Mouse (Mus musculus) C2C12 (cell line): ENCODE measurements at regions not wholly inside any gene's neighbourhood (a gene's known extent, or its start where the extent isn't known, plus 50 kb on each side); places are given as distances from the start of the nearest gene placed in this dataset.

Source experiments
- H3K27me3 ChIP-seq: one replicate; pipeline ENCODE4 v1.6.1; 2011; ENCODE audit not compliant: control insufficient read depth, insufficient read depth, insufficient read length
- H3K36me3 ChIP-seq: one replicate; pipeline ENCODE4 v1.6.1; 2011; ENCODE audit not compliant: control insufficient read depth, insufficient read depth
- H3K4me3 ChIP-seq: one replicate; pipeline ENCODE4 v1.5.1; 2011; ENCODE audit warnings: mild to moderate bottlenecking, control low read depth; ENCODE audit not compliant: poor library complexity, insufficient read depth, severe bottlenecking
- H3K79me2 ChIP-seq: one replicate; pipeline ENCODE4 v1.6.1; 2011; ENCODE audit not compliant: control insufficient read depth, insufficient read depth
- H3K79me3 ChIP-seq: one replicate; pipeline ENCODE4 v1.6.1; 2011; ENCODE audit warnings: low read depth, control low read depth
- H3ac ChIP-seq: one replicate; pipeline ENCODE3; 2011; ENCODE audit warnings: low read depth; ENCODE audit not compliant: control insufficient read depth, insufficient read length
- CEBPB ChIP-seq: IDR thresholded peaks from one replicate; pipeline ENCODE4 v1.6.1; 2011; ENCODE audit warnings: low read depth, mild to moderate bottlenecking, control low read depth, moderate library complexity
- CTCF ChIP-seq: IDR thresholded peaks from one replicate; pipeline ENCODE4 v1.5.1; 2011; ENCODE audit not compliant: control insufficient read depth, insufficient read depth, insufficient read length
- FOSL1 ChIP-seq: IDR thresholded peaks from one replicate; pipeline ENCODE4 v1.8.0; 2011; ENCODE audit warnings: mild to moderate bottlenecking, low read length; ENCODE audit not compliant: poor library complexity, insufficient read depth, severe bottlenecking
- MAX ChIP-seq: IDR thresholded peaks from one replicate; pipeline ENCODE4 v1.6.1; 2011; ENCODE audit warnings: mild to moderate bottlenecking, control low read depth
- MYOD1 ChIP-seq: IDR thresholded peaks from one replicate; pipeline ENCODE4 v1.6.1; 2011; ENCODE audit warnings: low read depth; ENCODE audit not compliant: control insufficient read depth, insufficient read length
- MYOG ChIP-seq: IDR thresholded peaks from one replicate; pipeline ENCODE4 v1.6.1; 2011; ENCODE audit not compliant: control insufficient read depth, insufficient read length; ENCODE audit errors: extremely low read depth
- USF1 ChIP-seq: IDR thresholded peaks from one replicate; pipeline ENCODE4 v1.6.1; 2011; ENCODE audit warnings: low read depth, mild to moderate bottlenecking, control low read depth, moderate library complexity

GRCm38 (mm10) chr12:8070788-8071187 lies 93.3 kb downstream of the Apob start:
- Histone ChIP-seq H3K4me3 (no peak overlapping the region), H3K27me3 (no peaks in the 10 kb centered on the region), H3ac (no peak overlapping the region), H3K79me2 (no peaks in the 10 kb centered on the region), H3K79me3 (no peaks in the 10 kb centered on the region), H3K36me3 (no peaks in the 10 kb centered on the region)
- TF ChIP-seq FOSL1 (peak; percentile 70), USF1 (no peak), CTCF (no peak), MYOG (no peak), MYOD1 (no peak), MAX (no peak), CEBPB (peak; percentile 49)

- Histone ChIP-seq H3K79me2 (no peaks in the 10 kb centered on the region), H3K27me3 (no peaks in the 10 kb centered on the region), H3K79me3 (no peaks in the 10 kb centered on the region), H3K36me3 (no peaks in the 10 kb centered on the region), H3K4me3 (no peak overlapping the region), H3ac (peak overlapping the region; percentile 7)
- TF ChIP-seq CEBPB: no peak
- TF ChIP-seq MAX: no peak
- no peak for TF ChIP-seq MYOG
- no peak for TF ChIP-seq CTCF
- TF ChIP-seq USF1: no peak
- TF ChIP-seq FOSL1: no peak
- no peak for TF ChIP-seq MYOD1
These were observed 93.8 kb downstream of the Apob start for GRCm38 (mm10) chr12:8071286-8071685.

- no peak for TF ChIP-seq CEBPB
- no peak for TF ChIP-seq MYOD1
- TF ChIP-seq CTCF: no peak
- TF ChIP-seq FOSL1: no peak
- TF ChIP-seq MYOG: no peak
- TF ChIP-seq USF1: no peak
- H3ac ChIP-seq: no peak overlapping the region
- no peaks in the 10 kb centered on the region for H3K79me3 ChIP-seq
- no peak overlapping the region for H3K4me3 ChIP-seq
- no peaks in the 10 kb centered on the region for H3K79me2 ChIP-seq
- H3K27me3 ChIP-seq: no peaks in the 10 kb centered on the region
- H3K36me3 ChIP-seq: no peaks in the 10 kb centered on the region
These were observed 98.6 kb downstream of the Apob start for GRCm38 (mm10) chr12:8076010-8076540.

GRCm38 (mm10) chr12:8077346-8077745 lies 99.9 kb downstream of the Apob start:
- no peak overlapping the region for H3ac ChIP-seq
- H3K27me3 ChIP-seq: no peaks in the 10 kb centered on the region
- H3K4me3 ChIP-seq: no peak overlapping the region
- no peaks in the 10 kb centered on the region for H3K79me3 ChIP-seq
- no peak for TF ChIP-seq CTCF
- no peak for TF ChIP-seq MYOG
- TF ChIP-seq CEBPB: no peak
- TF ChIP-seq MYOD1: no peak
- no peak for TF ChIP-seq MAX
- TF ChIP-seq USF1: no peak
- no peak for TF ChIP-seq FOSL1
- H3K79me2 ChIP-seq: no peaks in the 10 kb centered on the region
- H3K36me3 ChIP-seq: no peaks in the 10 kb centered on the region

- Histone ChIP-seq H3K79me3 (no peaks in the 10 kb centered on the region), H3K4me3 (no peak overlapping the region), H3K79me2 (no peaks in the 10 kb centered on the region), H3K36me3 (no peaks in the 10 kb centered on the region), H3ac (no peak overlapping the region), H3K27me3 (no peaks in the 10 kb centered on the region)
- TF ChIP-seq CEBPB: no peak
- TF ChIP-seq USF1: no peak
- no peak for TF ChIP-seq FOSL1
- no peak for TF ChIP-seq MAX
- no peak for TF ChIP-seq CTCF
- TF ChIP-seq MYOG: no peak
- no peak for TF ChIP-seq MYOD1
These were observed 100.6 kb downstream of the Apob start for GRCm38 (mm10) chr12:8078046-8078445.
